Mouse (Mus musculus): ENCODE results near the gene Kat8. TPM values are rescaled to one million over a fixed set of nuclear protein-coding genes. Genes with fewer than 3 reads are reported as not detected.
A peak's percentile ranks its signal among the peaks of the same experiment; 100 is the strongest.
"Not testable (repeated sequence)": the region's sequence is repeated elsewhere in the genome, so short reads cannot be mapped to it uniquely, and the experiment has no call there.

Gene Kat8
- polyA plus RNA-seq, 1 experiment from 2014 or later: 47.3 TPM

DNA sequence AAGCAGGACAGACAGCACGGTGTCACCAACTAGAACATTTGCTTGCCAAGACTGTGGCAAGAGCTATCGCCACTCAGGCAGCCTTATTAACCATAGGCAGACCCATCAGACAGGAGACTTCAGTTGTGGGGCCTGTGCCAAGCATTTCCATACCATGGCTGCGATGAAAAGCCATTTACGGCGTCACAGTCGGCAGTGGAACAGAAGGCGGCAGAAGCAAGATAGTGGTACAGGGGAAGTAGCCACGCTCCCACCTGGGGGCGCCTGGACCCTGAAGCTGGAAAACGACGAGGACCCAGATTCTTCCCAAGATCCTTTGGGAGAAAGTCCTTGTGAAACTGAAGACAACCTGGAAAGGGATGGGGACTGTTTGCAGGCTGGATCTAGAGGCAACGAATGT lies 31.9 kb upstream of the Kat8 start:
- Histone ChIP-seq H3K9ac (no peak overlapping the region), H3K27me3 (no peaks in the 10 kb centered on the region), H3K4me2 (no peak overlapping the region), H3K4me1 (replicated peaks) (peaks cover 27% of the 10 kb centered on the region), H3K4me3 (no peak overlapping the region), H3K36me3 (peaks cover 66% of the 10 kb centered on the region), H3K27ac (replicated peaks) (no peak overlapping the region), H3K9me3 (no peaks in the 10 kb centered on the region)
- ATAC-seq (ENCODE audit: low FRiP score, low read depth): no peak
- 89% methylated on average over 12 of the region's 12 CpGs for WGBS

DNA sequence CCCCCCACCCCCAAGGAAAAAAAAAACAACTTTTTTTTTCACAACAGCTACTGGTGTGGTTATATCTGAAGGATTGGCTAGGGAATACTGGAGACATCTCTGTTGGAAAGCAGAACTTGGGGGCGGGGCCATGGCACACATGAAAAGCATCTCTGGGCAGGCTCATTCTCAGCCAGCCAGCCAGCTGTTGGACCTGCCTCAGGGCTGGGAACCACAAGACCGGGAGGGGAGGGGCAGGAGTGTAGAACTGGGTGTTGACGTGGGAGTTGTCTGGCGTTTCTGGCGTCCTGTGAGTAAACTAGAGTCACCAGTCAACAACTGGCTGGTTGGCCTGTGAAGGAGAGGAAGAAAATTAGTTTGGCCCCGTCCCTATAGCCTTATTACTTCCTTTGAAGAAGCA lies 26.4 kb upstream of the Kat8 start:
- WGBS: 77% methylated on average over 6 of the region's 6 CpGs
- Histone ChIP-seq H3K4me2 (no peak overlapping the region), H3K4me1 (replicated peaks) (peaks cover 23% of the 10 kb centered on the region), H3K9ac (no peak overlapping the region), H3K27me3 (no peaks in the 10 kb centered on the region), H3K9me3 (no peaks in the 10 kb centered on the region), H3K27ac (replicated peaks) (no peak overlapping the region), H3K36me3 (peaks cover 83% of the 10 kb centered on the region), H3K4me3 (no peak overlapping the region)
- ATAC-seq (ENCODE audit: low FRiP score, low read depth): no peak

DNA sequence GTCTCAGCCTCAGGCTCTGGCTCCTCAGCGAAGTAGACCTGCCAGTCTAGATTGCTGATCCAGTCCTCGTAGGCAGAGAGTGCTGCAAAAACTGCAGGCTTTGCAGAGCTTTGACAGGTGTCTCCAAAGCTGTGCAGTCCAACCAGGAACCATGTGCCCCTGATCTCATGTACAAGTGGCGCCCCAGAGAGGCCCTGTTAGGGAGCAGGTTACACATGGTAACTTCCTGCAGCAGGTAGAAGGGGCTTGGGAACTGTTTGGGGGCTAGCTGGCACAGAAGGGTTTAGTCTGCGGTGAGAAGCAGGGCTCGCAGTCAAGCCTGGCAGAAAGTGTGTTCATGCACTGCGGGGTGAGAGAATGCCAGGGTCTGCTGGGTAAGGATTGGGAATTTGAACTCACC lies 25.8 kb upstream of the Kat8 start:
- 95% methylated on average over 6 of the region's 6 CpGs for WGBS
- Histone ChIP-seq H3K4me2 (no peak overlapping the region), H3K27me3 (no peaks in the 10 kb centered on the region), H3K9ac (no peak overlapping the region), H3K4me3 (no peak overlapping the region), H3K4me1 (replicated peaks) (peaks cover 23% of the 10 kb centered on the region), H3K9me3 (no peaks in the 10 kb centered on the region), H3K36me3 (peaks cover 77% of the 10 kb centered on the region), H3K27ac (replicated peaks) (no peak overlapping the region)
- no peak for ATAC-seq (ENCODE audit: low FRiP score, low read depth)

GRCm38 (mm10) chr7:127887191-127887590 lies 25.1 kb upstream of the Kat8 start:
- Histone ChIP-seq H3K4me2 (no peak overlapping the region), H3K27ac (replicated peaks) (no peak overlapping the region), H3K9ac (no peak overlapping the region), H3K4me3 (no peak overlapping the region), H3K4me1 (replicated peaks) (peaks cover 23% of the 10 kb centered on the region), H3K27me3 (no peaks in the 10 kb centered on the region), H3K36me3 (peaks cover 71% of the 10 kb centered on the region), H3K9me3 (no peaks in the 10 kb centered on the region)
- 84% methylated on average over 8 of the region's 8 CpGs for WGBS
- no peak for ATAC-seq (ENCODE audit: low FRiP score, low read depth)

GRCm38 (mm10) chr7:127887781-127888180 lies 24.5 kb upstream of the Kat8 start:
- peaks cover 69% of the 10 kb centered on the region for H3K36me3 ChIP-seq
- 87% methylated on average over 3 of the region's 3 CpGs for WGBS
- H3K9ac ChIP-seq: no peak overlapping the region
- no peaks in the 10 kb centered on the region for H3K9me3 ChIP-seq
- no peak for ATAC-seq (ENCODE audit: low FRiP score, low read depth)
- H3K4me2 ChIP-seq: no peak overlapping the region
- no peak overlapping the region for H3K4me3 ChIP-seq
- no peak overlapping the region for H3K27ac ChIP-seq (replicated peaks)
- H3K27me3 ChIP-seq: no peaks in the 10 kb centered on the region
- H3K4me1 ChIP-seq (replicated peaks): peaks cover 23% of the 10 kb centered on the region

DNA sequence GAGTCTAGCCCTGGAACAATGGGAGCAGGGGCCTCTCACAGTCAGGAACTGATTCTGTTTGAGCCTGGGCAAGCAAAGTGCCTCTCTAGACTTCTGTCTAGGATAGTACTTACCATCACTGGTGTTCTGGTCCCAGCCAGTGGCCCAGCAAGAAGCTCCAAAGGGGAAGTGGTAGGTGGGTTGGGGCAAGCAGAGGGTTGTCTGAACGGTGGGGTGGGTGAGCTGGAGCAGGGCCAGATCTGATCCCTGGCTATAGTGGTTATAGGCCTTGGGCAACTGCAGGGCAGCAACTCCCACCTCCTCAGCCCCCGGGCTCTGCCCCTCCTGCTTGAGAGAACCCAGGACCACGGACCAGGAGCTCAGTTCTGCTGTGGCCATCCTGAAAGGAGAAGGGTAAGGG lies 23.5 kb upstream of the Kat8 start:
- Histone ChIP-seq H3K4me3 (no peak overlapping the region), H3K4me2 (no peak overlapping the region), H3K27me3 (no peaks in the 10 kb centered on the region), H3K27ac (replicated peaks) (no peak overlapping the region), H3K36me3 (peaks cover 64% of the 10 kb centered on the region), H3K4me1 (replicated peaks) (peaks cover 16% of the 10 kb centered on the region), H3K9ac (no peak overlapping the region), H3K9me3 (no peaks in the 10 kb centered on the region)
- WGBS: 81% methylated on average over 3 of the region's 3 CpGs
- ATAC-seq (ENCODE audit: low FRiP score, low read depth): no peak

DNA sequence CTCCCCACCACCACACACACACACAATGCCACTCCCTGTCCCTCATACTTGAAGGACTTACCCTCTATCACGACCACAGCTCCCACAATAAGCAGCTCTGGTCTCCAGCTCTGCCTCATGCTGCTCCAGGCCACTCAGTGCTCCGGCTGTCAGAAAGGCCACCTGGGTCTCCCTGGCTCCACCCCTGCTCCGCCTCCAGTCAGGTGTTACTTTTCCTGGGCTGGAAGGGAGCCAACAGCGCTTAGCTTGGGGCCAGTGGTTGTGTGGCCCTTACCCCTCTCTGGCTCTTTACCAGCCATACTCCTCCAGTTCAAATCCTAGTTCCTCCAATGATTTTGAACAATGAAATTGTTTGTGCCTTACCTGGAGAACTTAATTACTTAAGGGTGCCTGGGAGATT lies 21.5 kb upstream of the Kat8 start, which contains the start of gene Prss53:
Gene Prss53, minus strand, starts transcription at position 173 of the 400 bp plus-strand sequence.
- 41% methylated on average over 4 of the region's 4 CpGs for WGBS
- no peak within 1 kb of the TSS for H3K27ac ChIP-seq (replicated peaks)

DNA sequence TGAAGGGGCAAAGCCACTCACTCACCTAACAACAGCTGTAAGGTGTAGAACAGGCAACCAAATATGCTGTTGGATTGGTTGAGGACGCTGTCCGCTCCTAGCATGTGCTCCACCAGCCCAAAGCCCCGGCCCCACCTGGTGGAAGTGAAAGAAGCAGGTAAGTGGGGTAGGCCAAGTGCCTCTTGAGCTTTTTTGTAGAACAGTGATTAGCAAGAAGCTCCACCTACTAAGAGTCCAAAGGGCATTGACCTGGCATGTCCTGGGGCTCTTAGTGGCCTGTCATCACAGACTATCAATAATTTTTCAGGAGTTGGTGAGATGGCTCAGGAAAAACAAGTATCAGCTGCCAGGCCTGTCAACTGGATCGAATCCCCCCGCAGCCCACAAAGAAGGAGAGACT lies 17.8 kb upstream of the Kat8 start:
- Histone ChIP-seq H3K4me2 (peak overlapping the region; percentile 87), H3K9ac (no peak overlapping the region), H3K9me3 (no peaks in the 10 kb centered on the region), H3K4me3 (peak overlapping the region; percentile 82), H3K4me1 (replicated peaks) (peaks cover 11% of the 10 kb centered on the region), H3K27me3 (no peaks in the 10 kb centered on the region), H3K27ac (replicated peaks) (no peak overlapping the region), H3K36me3 (peaks cover 14% of the 10 kb centered on the region)
- WGBS: 87% methylated on average over 5 of the region's 5 CpGs
- no peak for ATAC-seq (ENCODE audit: low FRiP score, low read depth)

More for the DNA sequence above, 21.5 kb upstream of the Kat8 start, which contains the start of gene Prss53:
- Histone ChIP-seq H3K9me3 (no peaks in the 10 kb centered on the region), H3K27me3 (no peaks in the 10 kb centered on the region), H3K4me1 (replicated peaks) (peaks cover 17% of the 10 kb centered on the region), H3K36me3 (peaks cover 48% of the 10 kb centered on the region), H3K4me2 (no peak within 1 kb of the TSS), H3K4me3 (no peak within 1 kb of the TSS), H3K9ac (no peak within 1 kb of the TSS)
- ATAC-seq (ENCODE audit: low FRiP score, low read depth): no peak

GRCm38 (mm10) chr7:127895442-127895841 lies 16.9 kb upstream of the Kat8 start, which contains the start of the genes Gm21974 and Vkorc1:
Gene Gm21974, minus strand, starts transcription at chr7:127895454.
Gene Vkorc1, minus strand, starts transcription at chr7:127895617.
- Histone ChIP-seq H3K27me3 (no peaks in the 10 kb centered on the region), H3K4me2 (peak within 1 kb of the TSS; percentile 87), H3K36me3 (peaks cover 10% of the 10 kb centered on the region), H3K4me1 (replicated peaks) (peaks cover 11% of the 10 kb centered on the region), H3K9me3 (no peaks in the 10 kb centered on the region), H3K27ac (replicated peaks) (peak within 1 kb of the TSS; percentile 83), H3K4me3 (peak within 1 kb of the TSS; percentile 82), H3K9ac (peak within 1 kb of the TSS; percentile 68)
- 0% methylated on average over 26 of the region's 26 CpGs for WGBS
- ATAC-seq (ENCODE audit: low FRiP score, low read depth): peak; percentile 98

GRCm38 (mm10) chr7:127895891-127896290 lies 16.4 kb upstream of the Kat8 start:
- ATAC-seq (ENCODE audit: low FRiP score, low read depth); H3K27me3 ChIP-seq; H3K36me3 ChIP-seq; H3K9me3 ChIP-seq; H3K9ac ChIP-seq: not testable (repeated sequence)
- Histone ChIP-seq H3K4me2 (peak overlapping the region; percentile 87), H3K4me3 (peak overlapping the region; percentile 82), H3K27ac (replicated peaks) (0 out of 2 replicates have a peak overlapping the region, but pooled peaks have one; percentile 51), H3K4me1 (replicated peaks) (peaks cover 11% of the 10 kb centered on the region)
- WGBS: 71% methylated on average over 7 of the region's 7 CpGs

- H3K4me2 ChIP-seq: no peak overlapping the region
- no peaks in the 10 kb centered on the region for H3K27me3 ChIP-seq
- H3K9ac ChIP-seq: no peak overlapping the region
- H3K4me1 ChIP-seq (replicated peaks): peaks cover 11% of the 10 kb centered on the region
- no peak for ATAC-seq (ENCODE audit: low FRiP score, low read depth)
- no peaks in the 10 kb centered on the region for H3K9me3 ChIP-seq
- H3K36me3 ChIP-seq: peaks cover 10% of the 10 kb centered on the region
- WGBS: 57% methylated on average over 13 of the region's 13 CpGs
- H3K27ac ChIP-seq (replicated peaks): no peak overlapping the region
- H3K4me3 ChIP-seq: no peak overlapping the region
Observed at GRCm38 (mm10) chr7:127896384-127896783, 15.9 kb upstream of the Kat8 start.

- WGBS: 92% methylated on average over 7 of the region's 7 CpGs
- Histone ChIP-seq H3K27ac (replicated peaks) (no peak overlapping the region), H3K4me2 (no peak overlapping the region), H3K9ac (no peak overlapping the region), H3K4me3 (no peak overlapping the region), H3K4me1 (replicated peaks) (peaks cover 11% of the 10 kb centered on the region), H3K27me3 (no peaks in the 10 kb centered on the region), H3K36me3 (peaks cover 8% of the 10 kb centered on the region), H3K9me3 (no peaks in the 10 kb centered on the region)
- ATAC-seq (ENCODE audit: low FRiP score, low read depth): no peak
Observed at GRCm38 (mm10) chr7:127897542-127897941, 14.8 kb upstream of the Kat8 start.

Data from hindbrain, embryonic 15.5 days (tissue).